Mouse (Mus musculus): ENCODE measurements around the gene Gm28510. TPM values are rescaled to one million over a fixed set of nuclear protein-coding genes. Genes with fewer than 3 reads are reported as not detected.

The Gm28510 gene
- polyA plus RNA-seq (2014; fragmentation: Illumina TruSeq; extraction: RNeasy Lipid Tissue Mini Kit (QIAGEN cat#74804); ENCODE audit: low read depth, low replicate concordance): not detected

GRCm38 (mm10) chrY:10412437-10412836, at the start of gene Gm28510:
Gene Gm28510 (plus strand): TSS chrY:10412737.

Other genes starting within 250 kb of the Gm28510 start
- not detected for gene Gm20834, start 88.1 kb upstream of the Gm28510 start, polyA plus RNA-seq (2014; fragmentation: Illumina TruSeq; extraction: RNeasy Lipid Tissue Mini Kit (QIAGEN cat#74804); ENCODE audit: low read depth, low replicate concordance)
- gene Gm20737, start 123.3 kb downstream of the Gm28510 start, polyA plus RNA-seq (2014; fragmentation: Illumina TruSeq; extraction: RNeasy Lipid Tissue Mini Kit (QIAGEN cat#74804); ENCODE audit: low read depth, low replicate concordance): not detected
- gene Gm21775, start 140.7 kb downstream of the Gm28510 start, polyA plus RNA-seq (2014; fragmentation: Illumina TruSeq; extraction: RNeasy Lipid Tissue Mini Kit (QIAGEN cat#74804); ENCODE audit: low read depth, low replicate concordance): not detected
- gene Gm21900, start 203.6 kb downstream of the Gm28510 start, polyA plus RNA-seq (2014; fragmentation: Illumina TruSeq; extraction: RNeasy Lipid Tissue Mini Kit (QIAGEN cat#74804); ENCODE audit: low read depth, low replicate concordance): not detected

All from liver, adult 10 weeks (tissue).